Mouse (Mus musculus): ENCODE results near the gene Rab40c. TPM values are rescaled to one million over a fixed set of nuclear protein-coding genes. Genes with fewer than 3 reads are reported as not detected.

The Rab40c gene
- total and polyA plus RNA-seq, 3 experiments = 3.7 to 23.2 TPM; not detected in 1

DNA sequence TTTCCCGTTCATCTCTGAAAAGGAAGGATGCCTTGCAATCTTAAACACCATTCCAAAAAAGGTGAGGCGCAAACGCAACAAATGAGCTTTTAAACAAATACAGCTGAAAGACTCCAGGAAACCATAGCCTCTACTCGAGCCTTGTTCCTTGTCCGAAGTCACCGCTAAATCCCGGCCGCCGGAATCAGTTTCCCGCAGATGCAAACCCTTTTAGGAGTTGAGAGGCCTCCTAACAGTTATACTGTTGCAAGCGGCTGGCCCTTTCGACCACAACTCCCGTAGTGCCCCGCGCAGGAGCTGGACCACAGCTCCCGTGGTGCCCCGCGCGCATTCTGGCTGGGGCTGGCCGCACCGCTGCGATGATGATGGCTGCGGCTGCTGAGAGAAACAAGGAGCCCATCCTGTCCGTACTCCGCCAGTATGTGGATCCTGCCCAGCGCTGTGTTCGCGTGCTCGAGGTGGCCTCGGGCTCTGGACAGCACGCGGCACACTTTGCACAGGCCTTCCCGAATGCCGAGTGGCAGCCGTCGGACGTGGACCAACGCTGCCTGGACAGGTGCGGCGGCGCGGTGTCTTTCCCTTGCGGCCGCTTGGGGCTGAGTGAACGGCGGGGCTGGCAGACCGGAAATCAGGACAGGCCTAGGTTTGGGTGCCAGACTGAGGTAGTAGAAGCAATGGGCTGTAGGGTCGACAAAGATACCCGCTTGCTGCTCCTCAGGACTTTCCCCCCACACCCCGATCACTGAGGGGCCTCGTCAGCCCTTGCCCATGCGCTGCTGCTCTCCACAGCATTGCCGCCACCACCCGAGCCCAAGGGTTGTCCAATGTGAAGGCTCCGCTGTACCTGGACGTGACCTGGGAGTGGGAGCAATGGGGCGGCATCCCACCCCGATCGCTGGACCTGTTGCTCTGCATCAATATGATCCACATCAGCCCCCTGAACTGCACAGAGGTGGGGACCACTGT lies 44.1 kb downstream of the Rab40c start (continued):
- 0 out of 2 replicates have a peak, but pooled peaks have one; percentile 53 for TF ChIP-seq POLR2AphosphoS2 (IDR thresholded peaks at IDR 0.05; ENCODE audit: low read length)
- peak; percentile 64 to 84 for TF ChIP-seq POLR2A (IDR thresholded peaks at IDR 0.05; ENCODE audit: control insufficient read depth in 1 of 2, insufficient read depth in 1 of 2, low read depth in 1 of 2, low read length in 2 of 2, poor library complexity in 1 of 2)

DNA sequence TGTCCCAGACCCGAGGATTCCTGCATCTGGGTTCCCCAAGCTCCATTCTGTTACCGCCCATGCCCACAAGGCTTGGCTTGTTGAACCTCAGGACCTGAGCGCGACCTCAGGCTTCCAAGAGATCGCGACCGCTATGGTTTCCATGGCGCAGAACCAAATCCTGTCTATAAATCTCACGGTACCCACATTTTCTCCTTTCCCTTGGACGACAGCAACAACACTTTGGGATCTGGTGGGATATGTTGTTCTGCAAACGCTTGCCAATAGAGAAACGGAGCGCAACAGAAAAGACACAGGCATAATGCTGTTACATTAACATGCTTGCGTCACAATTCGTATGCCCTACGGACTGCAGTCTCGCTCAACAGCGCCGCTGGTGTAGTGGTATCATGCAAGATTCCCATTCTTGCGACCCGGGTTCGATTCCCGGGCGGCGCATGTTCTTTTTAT lies 44.8 kb downstream of the Rab40c start, which contains the start of gene Mettl26:
Gene Mettl26 (plus strand): TSS at position 354 of the 450 bp plus-strand sequence.
- H3K4me3 ChIP-seq (ENCODE audit: control insufficient read depth in 1 of 2, insufficient read depth in 1 of 2, low read depth in 2 of 2, low read length in 2 of 2) = peak within 1 kb of the TSS; percentile 82 to 87
- peak within 1 kb of the TSS; percentile 89 for H3K9ac ChIP-seq (ENCODE audit: control insufficient read depth, low read depth, low read length, poor library complexity, severe bottlenecking)
- no peaks in the 10 kb centered on the region for H3K9me3 ChIP-seq (replicated peaks; ENCODE audit: insufficient read depth, low read length)
- peak; percentile 91 for DNase-seq (ENCODE audit: low read depth, low spot score)
- peaks cover 6% of the 10 kb centered on the region; the same call in 1 of the 2 replicates for H3K79me2 ChIP-seq (ENCODE audit: control insufficient read depth, insufficient read depth, low read length, poor library complexity)
- H3K36me3 ChIP-seq (ENCODE audit: control insufficient read depth in 1 of 2, insufficient read depth in 2 of 2, low read length in 2 of 2) = peaks cover 0 to 7% of the 10 kb centered on the region in 2 experiments; a peak in 2 of 4 replicates
- peak within 1 kb of the TSS; percentile 75 for H3K27ac ChIP-seq (ENCODE audit: control insufficient read depth, low read depth, low read length)
- H3K27me3 ChIP-seq (ENCODE audit: control insufficient read depth in 1 of 2, insufficient read depth in 2 of 2, low read length in 2 of 2) = no peaks in the 10 kb centered on the region
- H3K4me1 ChIP-seq (ENCODE audit: control insufficient read depth in 1 of 2, insufficient read depth in 2 of 2, low read length in 2 of 2) = peaks cover 2 to 19% of the 10 kb centered on the region in 2 experiments; a peak in 3 of 4 replicates
- TF ChIP-seq ELF1 (IDR thresholded peaks at IDR 0.05; ENCODE audit: low read depth, low read length) = peak; percentile 82; the same call in 1 of the 2 replicates
- TF ChIP-seq HCFC1 (IDR thresholded peaks at IDR 0.05; ENCODE audit: low read depth, low read length) = no peak
- peak; percentile 99 for TF ChIP-seq MAFK (IDR thresholded peaks at IDR 0.05; ENCODE audit: borderline replicate concordance, low read depth, low read length)
- TF ChIP-seq TAL1 (IDR thresholded peaks at IDR 0.05; ENCODE audit: low read length) = no peak
- no peak for TF ChIP-seq GATA1 (IDR thresholded peaks at IDR 0.05; ENCODE audit: low read depth, low read length)
- no peak for TF ChIP-seq RCOR1 (IDR thresholded peaks at IDR 0.05; ENCODE audit: low read depth, low read length)
- no peak for TF ChIP-seq POLR2AphosphoS5 (IDR thresholded peaks at IDR 0.05; ENCODE audit: borderline replicate concordance, low read depth, low read length)
- TF ChIP-seq RAD21 (IDR thresholded peaks at IDR 0.05; ENCODE audit: low read depth, low read length) = no peak
- no peak for TF ChIP-seq GABPA (IDR thresholded peaks at IDR 0.05; ENCODE audit: low read depth, low read length)
- no peak for TF ChIP-seq POLR2AphosphoS2 (IDR thresholded peaks at IDR 0.05; ENCODE audit: low read length)
- TF ChIP-seq SMC3 (IDR thresholded peaks at IDR 0.05; ENCODE audit: low read depth, low read length) = no peak
- TF ChIP-seq BHLHE40 (IDR thresholded peaks at IDR 0.05; ENCODE audit: borderline replicate concordance, low read depth, low read length) = no peak
- TF ChIP-seq CHD2 (IDR thresholded peaks at IDR 0.05; ENCODE audit: low read length) = no peak
- peak; percentile 100 for TF ChIP-seq TBP (IDR thresholded peaks at IDR 0.05; ENCODE audit: low read depth, low read length)
- TF ChIP-seq EP300 (IDR thresholded peaks at IDR 0.05; ENCODE audit: low read depth in 1 of 2, low read length in 2 of 2) = no peak
- 0 out of 4 replicates have a peak, but pooled peaks of 1 of the 2 experiments have one; percentile 20 for TF ChIP-seq POLR2A (IDR thresholded peaks at IDR 0.05; ENCODE audit: control insufficient read depth in 1 of 2, insufficient read depth in 1 of 2, low read depth in 1 of 2, low read length in 2 of 2, poor library complexity in 1 of 2)
- no peak for TF ChIP-seq MYB (IDR thresholded peaks at IDR 0.05; ENCODE audit: low read depth, low read length)
- TF ChIP-seq CHD1 (IDR thresholded peaks at IDR 0.05; ENCODE audit: low read depth, low read length) = peak; percentile 81; the same call in 1 of the 2 replicates
- TF ChIP-seq NELFE (IDR thresholded peaks at IDR 0.05; ENCODE audit: low read depth, low read length) = no peak
- TF ChIP-seq NRF1 (IDR thresholded peaks at IDR 0.05; ENCODE audit: insufficient read depth, low read depth, low read length, poor library complexity, severe bottlenecking) = peak; percentile 33; the same call in 1 of the 2 replicates
- TF ChIP-seq MAX (IDR thresholded peaks at IDR 0.05; ENCODE audit: low read length) = no peak
- TF ChIP-seq USF1 (IDR thresholded peaks at IDR 0.05; ENCODE audit: low read depth, low read length) = no peak
- TF ChIP-seq ETS1 (IDR thresholded peaks at IDR 0.05; ENCODE audit: low read depth, low read length) = no peak
- TF ChIP-seq ZC3H11A (IDR thresholded peaks at IDR 0.05; ENCODE audit: low read depth, low read length) = no peak
- peak; percentile 52; the same call in 1 of the 2 replicates for TF ChIP-seq MXI1 (IDR thresholded peaks at IDR 0.05; ENCODE audit: low read depth, low read length)
- TF ChIP-seq MAZ (IDR thresholded peaks at IDR 0.05; ENCODE audit: low read depth, low read length) = no peak; the same call in 1 of the 2 replicates
- no peak for TF ChIP-seq CTCF (IDR thresholded peaks at IDR 0.05 in 2 of 3, conservative IDR thresholded peaks at IDR 0.05 in 1 of 3; ENCODE audit: control insufficient read depth in 1 of 3, insufficient read depth in 1 of 3, low read depth in 2 of 3, low read length in 3 of 3, poor library complexity in 1 of 3, severe bottlenecking in 1 of 3)
- peak; percentile 57 for TF ChIP-seq MYC (IDR thresholded peaks at IDR 0.05; ENCODE audit: low read depth, low read length)
- TF ChIP-seq ZMIZ1 (IDR thresholded peaks at IDR 0.05; ENCODE audit: low read depth, low read length) = no peak
- TF ChIP-seq UBTF (IDR thresholded peaks at IDR 0.05; ENCODE audit: borderline replicate concordance, insufficient read depth, low read depth, low read length) = no peak; the same call in 1 of the 2 replicates
- peak; percentile 63; the same call in 1 of the 2 replicates for TF ChIP-seq SIN3A (IDR thresholded peaks at IDR 0.05; ENCODE audit: low read length)
- no peak for TF ChIP-seq TCF12 (IDR thresholded peaks at IDR 0.05; ENCODE audit: low read depth, low read length)

Measured in MEL (cell line).